Mouse (Mus musculus): ENCODE measurements around the gene Kcnn1. TPM values are rescaled to one million over a fixed set of nuclear protein-coding genes. Genes with fewer than 3 reads are reported as not detected.

The Kcnn1 gene
- polyA plus RNA-seq, 1 experiment = 0.65 TPM

DNA sequence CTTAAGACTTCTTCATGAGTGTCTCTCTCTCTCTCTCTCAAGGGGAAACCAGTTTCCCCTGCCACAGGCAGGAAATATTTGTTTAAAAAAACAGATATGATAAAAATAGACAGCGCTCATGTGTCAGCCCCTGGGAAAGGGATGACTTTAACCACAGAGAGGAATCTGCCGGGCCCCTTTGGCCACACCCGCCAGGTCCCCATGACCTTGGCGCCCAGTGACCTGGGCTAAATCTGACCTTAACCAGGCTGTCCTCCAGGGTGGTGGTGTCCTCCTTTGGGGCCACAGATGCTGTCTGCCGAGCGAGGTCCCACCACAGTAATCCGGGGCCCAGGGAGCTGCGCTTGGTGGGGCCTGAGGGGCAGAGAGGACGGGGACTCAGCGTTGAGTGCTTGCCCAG is 21.6 kb upstream of the Kcnn1 start:
- peaks cover 2% of the 10 kb centered on the region; the same call in 1 of the 2 replicates for H3K4me1 ChIP-seq (ENCODE audit: control insufficient read depth, insufficient read depth, insufficient read length)
- peaks cover 3% of the 10 kb centered on the region; the same call in 1 of the 2 replicates for H3K27me3 ChIP-seq (ENCODE audit: control insufficient read depth, insufficient read depth, low read length)
- no peaks in the 10 kb centered on the region for H3K36me3 ChIP-seq (ENCODE audit: control insufficient read depth, insufficient read depth, low read length)
- TF ChIP-seq POLR2A (IDR thresholded peaks at IDR 0.05; ENCODE audit: low read depth, low read length) (no peak), CTCF (IDR thresholded peaks at IDR 0.05; ENCODE audit: extremely low read depth, insufficient read depth, insufficient read length, insufficient replicate concordance) (no peak)
- WGBS = 32% methylated on average over 10 of the region's 10 CpGs
- DNase-seq (ENCODE audit: low read depth in 1 of 2, low spot score in 2 of 2) = no peak
- H3K4me3 ChIP-seq (ENCODE audit: extremely low read depth, insufficient read depth, insufficient read length) = no peak overlapping the region
- no peak overlapping the region for H3K27ac ChIP-seq (ENCODE audit: insufficient read depth, low read length)

DNA sequence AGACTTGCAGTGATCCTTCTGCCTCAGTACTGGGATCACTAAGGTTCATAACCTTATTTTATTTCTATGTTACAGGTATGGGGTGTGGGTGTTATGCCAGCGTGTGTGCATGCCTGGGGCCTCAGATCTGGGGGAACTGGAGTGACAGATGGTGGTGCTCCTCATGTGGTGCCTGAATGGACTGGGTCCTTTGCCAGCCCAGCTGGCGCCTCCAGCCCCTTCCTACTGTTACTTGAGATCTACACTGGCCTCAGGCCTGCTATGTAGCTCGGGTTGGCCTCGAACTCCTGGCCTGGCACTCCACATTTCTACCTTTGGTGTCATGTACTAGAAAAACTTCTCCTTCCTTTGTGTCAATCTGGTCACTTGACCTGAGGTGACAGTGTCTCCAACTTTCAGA is 21.1 kb upstream of the Kcnn1 start:
- Histone ChIP-seq H3K4me1 (ENCODE audit: control insufficient read depth, insufficient read depth, insufficient read length) (peaks cover 2% of the 10 kb centered on the region; the same call in 1 of the 2 replicates), H3K27me3 (ENCODE audit: control insufficient read depth, insufficient read depth, low read length) (peaks cover 3% of the 10 kb centered on the region; the same call in 1 of the 2 replicates), H3K27ac (ENCODE audit: insufficient read depth, low read length) (no peak overlapping the region), H3K4me3 (ENCODE audit: extremely low read depth, insufficient read depth, insufficient read length) (no peak overlapping the region), H3K36me3 (ENCODE audit: control insufficient read depth, insufficient read depth, low read length) (no peaks in the 10 kb centered on the region)
- 61% methylated on average over 4 of the region's 4 CpGs for WGBS
- no peak for TF ChIP-seq POLR2A (IDR thresholded peaks at IDR 0.05; ENCODE audit: low read depth, low read length)
- no peak for TF ChIP-seq CTCF (IDR thresholded peaks at IDR 0.05; ENCODE audit: extremely low read depth, insufficient read depth, insufficient read length, insufficient replicate concordance)
- no peak for DNase-seq (ENCODE audit: low read depth in 1 of 2, low spot score in 2 of 2)

DNA sequence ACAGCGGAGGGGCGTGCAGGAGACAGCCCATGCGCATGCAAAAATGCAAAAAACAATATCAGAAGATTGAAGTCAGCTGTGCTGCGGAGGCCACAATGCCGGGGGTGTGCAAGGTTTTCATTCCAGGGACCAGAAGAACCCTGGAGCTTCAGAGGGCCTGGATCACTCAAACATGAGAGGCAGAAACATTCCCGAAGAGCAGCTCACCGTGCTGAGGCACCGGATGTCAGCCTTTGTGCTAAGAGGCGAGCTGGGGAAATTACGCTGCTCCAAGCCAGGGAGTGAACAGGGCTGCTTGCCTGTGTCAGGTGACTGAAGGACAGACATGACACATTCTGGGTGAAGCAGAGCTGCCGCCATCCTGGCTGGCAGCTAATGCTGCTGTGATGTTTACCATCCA is 17.5 kb upstream of the Kcnn1 start:
- WGBS = 49% methylated on average over 11 of the region's 11 CpGs

DNA sequence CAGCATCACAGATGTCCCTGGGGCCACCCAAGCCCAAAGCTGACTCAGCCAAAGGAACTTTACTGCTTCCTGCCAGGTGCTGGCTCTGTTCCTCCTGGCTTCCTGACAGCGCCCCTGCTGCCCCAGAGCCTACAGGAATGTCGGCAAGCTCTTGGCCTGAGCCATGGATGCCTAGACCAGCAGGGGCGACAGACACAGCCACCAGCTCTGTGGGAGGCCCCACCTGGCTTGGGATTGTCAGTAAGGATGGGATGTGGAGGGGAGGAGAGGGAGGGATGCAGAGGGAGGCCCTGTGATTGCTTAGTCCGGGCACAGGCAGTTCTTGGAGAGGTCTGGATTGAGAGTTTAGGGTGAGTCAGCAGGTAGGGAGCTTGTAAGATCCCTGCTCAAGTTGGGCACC is 17.1 kb upstream of the Kcnn1 start:
- Histone ChIP-seq H3K27ac (ENCODE audit: insufficient read depth, low read length) (no peak overlapping the region), H3K4me1 (ENCODE audit: control insufficient read depth, insufficient read depth, insufficient read length) (0 out of 2 replicates have a peak, but pooled peaks cover 2% of the 10 kb centered on the region), H3K4me3 (ENCODE audit: extremely low read depth, insufficient read depth, insufficient read length) (no peak overlapping the region), H3K36me3 (ENCODE audit: control insufficient read depth, insufficient read depth, low read length) (no peaks in the 10 kb centered on the region), H3K27me3 (ENCODE audit: control insufficient read depth, insufficient read depth, low read length) (no peaks in the 10 kb centered on the region)
- no peak for TF ChIP-seq CTCF (IDR thresholded peaks at IDR 0.05; ENCODE audit: extremely low read depth, insufficient read depth, insufficient read length, insufficient replicate concordance)
- TF ChIP-seq POLR2A (IDR thresholded peaks at IDR 0.05; ENCODE audit: low read depth, low read length) = no peak
- no peak for DNase-seq (ENCODE audit: low read depth in 1 of 2, low spot score in 2 of 2)
- 11% methylated on average over 4 of the region's 4 CpGs for WGBS

More for the DNA sequence above, 17.5 kb upstream of the Kcnn1 start:
- no peaks in the 10 kb centered on the region for H3K36me3 ChIP-seq (ENCODE audit: control insufficient read depth, insufficient read depth, low read length)
- TF ChIP-seq CTCF (IDR thresholded peaks at IDR 0.05; ENCODE audit: extremely low read depth, insufficient read depth, insufficient read length, insufficient replicate concordance) = no peak
- no peak overlapping the region for H3K4me3 ChIP-seq (ENCODE audit: extremely low read depth, insufficient read depth, insufficient read length)
- no peaks in the 10 kb centered on the region for H3K27me3 ChIP-seq (ENCODE audit: control insufficient read depth, insufficient read depth, low read length)
- peaks cover 2% of the 10 kb centered on the region; the same call in 1 of the 2 replicates for H3K4me1 ChIP-seq (ENCODE audit: control insufficient read depth, insufficient read depth, insufficient read length)
- no peak for DNase-seq (ENCODE audit: low read depth in 1 of 2, low spot score in 2 of 2)
- H3K27ac ChIP-seq (ENCODE audit: insufficient read depth, low read length) = no peak overlapping the region

DNA sequence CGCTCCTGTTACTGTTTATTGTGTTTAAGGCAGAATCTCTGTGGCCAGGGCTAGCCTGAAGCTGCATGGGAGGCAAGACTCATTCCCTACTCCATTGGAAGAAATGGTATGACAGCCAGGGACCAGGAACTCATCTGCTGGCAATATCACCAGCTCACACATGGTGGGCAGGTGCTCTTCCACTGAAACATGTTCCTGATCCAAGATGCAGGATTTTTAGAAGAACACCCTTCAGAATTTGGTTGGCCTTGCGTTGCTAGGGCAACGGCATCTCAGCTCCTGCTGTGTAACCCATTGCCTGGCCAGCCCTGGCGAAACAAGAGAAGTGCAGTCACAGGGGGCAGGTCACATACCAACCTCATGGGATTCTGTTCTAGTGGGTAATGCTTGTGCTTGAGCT is 16.4 kb upstream of the Kcnn1 start:
- no peak overlapping the region for H3K27ac ChIP-seq (ENCODE audit: insufficient read depth, low read length)
- 74% methylated on average over 4 of the region's 4 CpGs for WGBS
- H3K36me3 ChIP-seq (ENCODE audit: control insufficient read depth, insufficient read depth, low read length) = no peaks in the 10 kb centered on the region
- no peaks in the 10 kb centered on the region for H3K27me3 ChIP-seq (ENCODE audit: control insufficient read depth, insufficient read depth, low read length)
- H3K4me3 ChIP-seq (ENCODE audit: extremely low read depth, insufficient read depth, insufficient read length) = no peak overlapping the region
- DNase-seq (ENCODE audit: low read depth in 1 of 2, low spot score in 2 of 2) = no peak
- H3K4me1 ChIP-seq (ENCODE audit: control insufficient read depth, insufficient read depth, insufficient read length) = no peaks in the 10 kb centered on the region
- no peak for TF ChIP-seq CTCF (IDR thresholded peaks at IDR 0.05; ENCODE audit: extremely low read depth, insufficient read depth, insufficient read length, insufficient replicate concordance)
- no peak for TF ChIP-seq POLR2A (IDR thresholded peaks at IDR 0.05; ENCODE audit: low read depth, low read length)

DNA sequence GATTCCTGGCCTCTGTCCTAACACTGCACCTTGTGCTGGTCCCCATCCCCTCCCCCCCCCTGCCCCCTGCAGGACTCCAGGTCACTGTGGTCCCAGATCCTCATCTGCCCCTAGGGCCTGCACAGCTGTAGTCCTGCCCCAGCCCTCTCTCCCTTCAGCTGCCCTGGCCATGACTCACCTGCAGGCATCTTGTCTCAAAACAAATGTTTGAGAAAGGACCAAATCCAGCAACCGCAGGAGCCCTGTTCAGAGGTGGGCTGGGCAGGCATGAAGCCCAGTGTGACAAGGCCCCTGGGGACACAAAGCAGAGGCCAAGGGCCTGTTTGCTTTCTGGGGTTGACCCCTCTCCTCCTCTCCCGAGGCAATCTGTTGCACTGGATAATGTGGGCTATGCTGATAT is 15.1 kb upstream of the Kcnn1 start:
- Histone ChIP-seq H3K36me3 (ENCODE audit: control insufficient read depth, insufficient read depth, low read length) (no peaks in the 10 kb centered on the region), H3K27ac (ENCODE audit: insufficient read depth, low read length) (no peak overlapping the region), H3K4me3 (ENCODE audit: extremely low read depth, insufficient read depth, insufficient read length) (no peak overlapping the region), H3K4me1 (ENCODE audit: control insufficient read depth, insufficient read depth, insufficient read length) (no peaks in the 10 kb centered on the region), H3K27me3 (ENCODE audit: control insufficient read depth, insufficient read depth, low read length) (no peaks in the 10 kb centered on the region)
- WGBS = 90% methylated on average over 2 of the region's 2 CpGs
- TF ChIP-seq CTCF (IDR thresholded peaks at IDR 0.05; ENCODE audit: extremely low read depth, insufficient read depth, insufficient read length, insufficient replicate concordance) (no peak), POLR2A (IDR thresholded peaks at IDR 0.05; ENCODE audit: low read depth, low read length) (no peak)
- no peak for DNase-seq (ENCODE audit: low read depth in 1 of 2, low spot score in 2 of 2)

DNA sequence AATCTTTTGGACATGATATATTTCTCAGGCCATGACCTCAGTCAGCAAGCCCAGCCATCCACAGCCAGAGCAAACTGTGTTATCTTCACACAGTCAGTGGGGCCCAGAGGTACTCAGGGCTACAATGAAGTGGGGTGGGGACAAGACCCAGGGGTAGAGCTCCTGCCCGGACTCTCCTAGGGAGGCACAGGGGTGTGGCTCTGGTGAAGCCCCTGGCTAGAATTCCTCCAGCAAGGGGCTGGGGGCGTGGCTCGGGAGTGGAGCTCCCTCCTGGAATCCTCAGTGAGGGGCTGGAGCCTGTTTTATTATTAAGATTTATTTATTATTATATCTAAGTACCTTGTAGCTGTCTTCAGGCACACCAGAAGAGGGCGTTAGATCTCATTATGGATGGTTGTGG is 13.3 kb upstream of the Kcnn1 start:
- TF ChIP-seq POLR2A (IDR thresholded peaks at IDR 0.05; ENCODE audit: low read depth, low read length) = no peak
- TF ChIP-seq CTCF (IDR thresholded peaks at IDR 0.05; ENCODE audit: extremely low read depth, insufficient read depth, insufficient read length, insufficient replicate concordance) = no peak
- WGBS = 84% methylated on average over 4 of the region's 4 CpGs

More for the DNA sequence above, 13.3 kb upstream of the Kcnn1 start:
- no peak overlapping the region for H3K27ac ChIP-seq (ENCODE audit: insufficient read depth, low read length)
- no peaks in the 10 kb centered on the region for H3K36me3 ChIP-seq (ENCODE audit: control insufficient read depth, insufficient read depth, low read length)
- no peaks in the 10 kb centered on the region for H3K27me3 ChIP-seq (ENCODE audit: control insufficient read depth, insufficient read depth, low read length)
- DNase-seq (ENCODE audit: low read depth in 1 of 2, low spot score in 2 of 2) = no peak
- no peaks in the 10 kb centered on the region for H3K4me1 ChIP-seq (ENCODE audit: control insufficient read depth, insufficient read depth, insufficient read length)
- H3K4me3 ChIP-seq (ENCODE audit: extremely low read depth, insufficient read depth, insufficient read length) = no peak overlapping the region
